Mouse (Mus musculus): ENCODE measurements around the gene Olfm1. TPM values are rescaled to one million over a fixed set of nuclear protein-coding genes. Genes with fewer than 3 reads are reported as not detected.

Gene Olfm1
- polyA plus RNA-seq, 1 experiment = 9.8 TPM

- WGBS = 86% methylated on average over 3 of the region's 3 CpGs
- Histone ChIP-seq H3K4me1 (replicated peaks; ENCODE audit: control insufficient read depth, insufficient read depth, low read length) (no peaks in the 10 kb centered on the region), H3K27me3 (ENCODE audit: control insufficient read depth, insufficient read depth, low read length) (no peaks in the 10 kb centered on the region), H3K27ac (ENCODE audit: control insufficient read depth, insufficient read depth, low read length) (no peak overlapping the region), H3K36me3 (ENCODE audit: control insufficient read depth, insufficient read depth, low read length) (no peaks in the 10 kb centered on the region), H3K4me3 (ENCODE audit: control insufficient read depth, insufficient read depth, low read length) (no peak overlapping the region)
- TF ChIP-seq CTCF (IDR thresholded peaks at IDR 0.05; ENCODE audit: borderline replicate concordance, control insufficient read depth, extremely low read depth, insufficient read depth, low read length, poor library complexity) = no peak
- no peak for DNase-seq
Observed at GRCm38 (mm10) chr2:28174441-28174840, 18.4 kb upstream of the Olfm1 start.

- WGBS = 89% methylated on average over 6 of the region's 6 CpGs
- Histone ChIP-seq H3K27ac (ENCODE audit: control insufficient read depth, insufficient read depth, low read length) (no peak overlapping the region), H3K36me3 (ENCODE audit: control insufficient read depth, insufficient read depth, low read length) (no peaks in the 10 kb centered on the region), H3K4me3 (ENCODE audit: control insufficient read depth, insufficient read depth, low read length) (no peak overlapping the region), H3K27me3 (ENCODE audit: control insufficient read depth, insufficient read depth, low read length) (no peaks in the 10 kb centered on the region), H3K4me1 (replicated peaks; ENCODE audit: control insufficient read depth, insufficient read depth, low read length) (no peaks in the 10 kb centered on the region)
- DNase-seq = no peak
- TF ChIP-seq CTCF (IDR thresholded peaks at IDR 0.05; ENCODE audit: borderline replicate concordance, control insufficient read depth, extremely low read depth, insufficient read depth, low read length, poor library complexity) = no peak
- TF ChIP-seq POLR2A (IDR thresholded peaks at IDR 0.05; ENCODE audit: control insufficient read depth, extremely low read depth, insufficient read depth, low read length, poor library complexity) = no peak
Observed at GRCm38 (mm10) chr2:28178600-28178999, 14.2 kb upstream of the Olfm1 start.

GRCm38 (mm10) chr2:28180053-28180452 is 12.7 kb upstream of the Olfm1 start:
- Histone ChIP-seq H3K4me1 (replicated peaks; ENCODE audit: control insufficient read depth, insufficient read depth, low read length) (no peaks in the 10 kb centered on the region), H3K27me3 (ENCODE audit: control insufficient read depth, insufficient read depth, low read length) (no peaks in the 10 kb centered on the region), H3K27ac (ENCODE audit: control insufficient read depth, insufficient read depth, low read length) (no peak overlapping the region), H3K36me3 (ENCODE audit: control insufficient read depth, insufficient read depth, low read length) (no peaks in the 10 kb centered on the region), H3K4me3 (ENCODE audit: control insufficient read depth, insufficient read depth, low read length) (no peak overlapping the region)
- no peak for TF ChIP-seq CTCF (IDR thresholded peaks at IDR 0.05; ENCODE audit: borderline replicate concordance, control insufficient read depth, extremely low read depth, insufficient read depth, low read length, poor library complexity)
- no peak for TF ChIP-seq POLR2A (IDR thresholded peaks at IDR 0.05; ENCODE audit: control insufficient read depth, extremely low read depth, insufficient read depth, low read length, poor library complexity)
- no peak for DNase-seq
- WGBS = 6% methylated on average over 3 of the region's 3 CpGs

- Histone ChIP-seq H3K27ac (ENCODE audit: control insufficient read depth, insufficient read depth, low read length) (no peak overlapping the region), H3K36me3 (ENCODE audit: control insufficient read depth, insufficient read depth, low read length) (no peaks in the 10 kb centered on the region), H3K4me3 (ENCODE audit: control insufficient read depth, insufficient read depth, low read length) (no peak overlapping the region), H3K27me3 (ENCODE audit: control insufficient read depth, insufficient read depth, low read length) (no peaks in the 10 kb centered on the region), H3K4me1 (replicated peaks; ENCODE audit: control insufficient read depth, insufficient read depth, low read length) (no peaks in the 10 kb centered on the region)
- no peak for DNase-seq
- TF ChIP-seq CTCF (IDR thresholded peaks at IDR 0.05; ENCODE audit: borderline replicate concordance, control insufficient read depth, extremely low read depth, insufficient read depth, low read length, poor library complexity) = no peak
- 57% methylated on average over 8 of the region's 8 CpGs for WGBS
Observed at GRCm38 (mm10) chr2:28188398-28188944, 4.3 kb upstream of the Olfm1 start.

- TF ChIP-seq CTCF (IDR thresholded peaks at IDR 0.05; ENCODE audit: borderline replicate concordance, control insufficient read depth, extremely low read depth, insufficient read depth, low read length, poor library complexity) = no peak
- no peak for TF ChIP-seq POLR2A (IDR thresholded peaks at IDR 0.05; ENCODE audit: control insufficient read depth, extremely low read depth, insufficient read depth, low read length, poor library complexity)
- WGBS = 42% methylated on average over 12 of the region's 12 CpGs
- Histone ChIP-seq H3K27ac (ENCODE audit: control insufficient read depth, insufficient read depth, low read length) (no peak overlapping the region), H3K27me3 (ENCODE audit: control insufficient read depth, insufficient read depth, low read length) (no peaks in the 10 kb centered on the region), H3K4me1 (replicated peaks; ENCODE audit: control insufficient read depth, insufficient read depth, low read length) (no peaks in the 10 kb centered on the region), H3K36me3 (ENCODE audit: control insufficient read depth, insufficient read depth, low read length) (no peaks in the 10 kb centered on the region), H3K4me3 (ENCODE audit: control insufficient read depth, insufficient read depth, low read length) (no peak overlapping the region)
- no peak for DNase-seq
Observed at GRCm38 (mm10) chr2:28193690-28194087, 897 bp downstream of the Olfm1 start.

GRCm38 (mm10) chr2:28194962-28195617 is 2.3 kb downstream of the Olfm1 start:
- H3K27me3 ChIP-seq (ENCODE audit: control insufficient read depth, insufficient read depth, low read length) = no peaks in the 10 kb centered on the region
- no peak for DNase-seq
- no peaks in the 10 kb centered on the region for H3K4me1 ChIP-seq (replicated peaks; ENCODE audit: control insufficient read depth, insufficient read depth, low read length)
- WGBS = 43% methylated on average over 6 of the region's 6 CpGs
- TF ChIP-seq POLR2A (IDR thresholded peaks at IDR 0.05; ENCODE audit: control insufficient read depth, extremely low read depth, insufficient read depth, low read length, poor library complexity) = no peak
- no peak for TF ChIP-seq CTCF (IDR thresholded peaks at IDR 0.05; ENCODE audit: borderline replicate concordance, control insufficient read depth, extremely low read depth, insufficient read depth, low read length, poor library complexity)
- no peak overlapping the region for H3K27ac ChIP-seq (ENCODE audit: control insufficient read depth, insufficient read depth, low read length)
- no peak overlapping the region for H3K4me3 ChIP-seq (ENCODE audit: control insufficient read depth, insufficient read depth, low read length)
- no peaks in the 10 kb centered on the region for H3K36me3 ChIP-seq (ENCODE audit: control insufficient read depth, insufficient read depth, low read length)

GRCm38 (mm10) chr2:28195726-28196125 is 2.9 kb downstream of the Olfm1 start:
- no peaks in the 10 kb centered on the region for H3K4me1 ChIP-seq (replicated peaks; ENCODE audit: control insufficient read depth, insufficient read depth, low read length)
- H3K27ac ChIP-seq (ENCODE audit: control insufficient read depth, insufficient read depth, low read length) = no peak overlapping the region
- no peaks in the 10 kb centered on the region for H3K27me3 ChIP-seq (ENCODE audit: control insufficient read depth, insufficient read depth, low read length)
- WGBS = 86% methylated on average over 8 of the region's 8 CpGs
- no peak overlapping the region for H3K4me3 ChIP-seq (ENCODE audit: control insufficient read depth, insufficient read depth, low read length)
- no peak for TF ChIP-seq POLR2A (IDR thresholded peaks at IDR 0.05; ENCODE audit: control insufficient read depth, extremely low read depth, insufficient read depth, low read length, poor library complexity)
- TF ChIP-seq CTCF (IDR thresholded peaks at IDR 0.05; ENCODE audit: borderline replicate concordance, control insufficient read depth, extremely low read depth, insufficient read depth, low read length, poor library complexity) = no peak
- no peak for DNase-seq
- no peaks in the 10 kb centered on the region for H3K36me3 ChIP-seq (ENCODE audit: control insufficient read depth, insufficient read depth, low read length)

Data from thymus, adult 2 months (tissue).